9 mouse cellular contexts compared by ENCODE assay signal in the genomic region with DNA sequence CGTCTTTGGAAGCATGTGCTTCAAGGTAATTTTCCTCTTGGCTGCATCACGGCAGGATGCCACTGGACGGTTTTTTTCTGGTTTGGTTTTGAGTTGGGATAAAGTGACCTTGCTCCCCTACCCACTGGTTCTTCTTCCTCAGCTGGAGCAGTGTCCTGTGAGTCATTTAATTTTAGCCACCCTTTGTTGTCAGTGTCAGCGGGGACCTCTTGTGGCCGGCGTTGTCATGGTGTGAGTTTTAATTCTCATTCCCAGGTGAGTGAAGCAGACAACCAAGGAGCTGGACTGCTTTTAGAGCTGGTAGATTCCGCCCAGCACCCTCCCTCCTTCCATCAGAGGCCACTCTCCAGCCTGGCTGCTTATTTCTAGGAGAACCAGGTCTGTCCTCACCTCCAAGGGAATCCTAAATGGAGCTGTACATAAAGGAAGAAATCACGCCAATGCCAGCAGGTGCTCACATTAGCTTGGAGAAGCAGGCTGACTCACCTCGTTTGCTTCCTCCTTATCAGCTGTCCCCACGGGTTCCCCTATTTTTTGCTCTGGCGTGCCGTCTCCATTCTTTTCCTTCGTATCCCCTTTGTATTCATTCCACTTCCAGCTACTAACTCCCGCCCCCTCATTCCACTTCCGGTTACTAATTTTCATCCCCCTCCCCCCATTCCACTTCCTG.
A peak's percentile ranks its signal among the peaks of the same experiment; 100 is the strongest.
DNase-seq lines count a peak whose midpoint lies in the region; ATAC-seq and TF ChIP-seq lines count a peak whose summit lies in the region.
"Had no signal": no experiment of that assay in that cellular context is flagged by ENCODE, and none has a peak within 500 bp of the region (broad histone marks: within the 10 kb centered on the region; RNA-seq: fewer than 3 reads in every experiment).

No protein-coding gene starts in this region.

- no peak overlapping the region for H3K27ac ChIP-seq in intestine, postnatal 0 days (ENCODE audit: low read depth, low read length)
- H3K27ac ChIP-seq in intestine, embryonic 15.5 days = no peak overlapping the region
- H3K27ac ChIP-seq: limb, embryonic 13.5 days had no signal

- no peak for ATAC-seq in intestine, postnatal 0 days
- ATAC-seq in intestine, embryonic 15.5 days = no peak
- no peak for ATAC-seq in megakaryocyte-erythroid progenitor cell, adult 5-6 weeks (replicated peaks; ENCODE audit: low FRiP score, low TSS enrichment, poor library complexity, severe bottlenecking)

- no peaks in the 10 kb centered on the region for H3K27me3 ChIP-seq in intestine, postnatal 0 days (replicated peaks; ENCODE audit: control insufficient read depth, insufficient read depth, low read length)
- no peaks in the 10 kb centered on the region for H3K27me3 ChIP-seq in intestine, embryonic 15.5 days (replicated peaks)
- no peaks in the 10 kb centered on the region for H3K27me3 ChIP-seq in E14TG2a.4 (ENCODE audit: insufficient read depth, low read length)
- H3K27me3 ChIP-seq: limb, embryonic 13.5 days had no signal

- no peaks in the 10 kb centered on the region for H3K9me3 ChIP-seq in intestine, postnatal 0 days (ENCODE audit: control insufficient read depth)
- H3K9me3 ChIP-seq in intestine, embryonic 15.5 days = no peaks in the 10 kb centered on the region
- peaks cover 8% of the 10 kb centered on the region; the same call in 1 of the 2 replicates for H3K9me3 ChIP-seq in E14TG2a.4 (ENCODE audit: low read length)

- no peak overlapping the region for H3K4me2 ChIP-seq in intestine, postnatal 0 days (replicated peaks; ENCODE audit: low read depth)
- H3K4me2 ChIP-seq in intestine, embryonic 15.5 days (replicated peaks) = no peak overlapping the region
- H3K4me2 ChIP-seq: limb, embryonic 13.5 days had no signal

- H3K4me1 ChIP-seq in intestine, postnatal 0 days (replicated peaks; ENCODE audit: control insufficient read depth, insufficient read depth, low read length) = no peaks in the 10 kb centered on the region
- H3K4me1 ChIP-seq in intestine, embryonic 15.5 days (replicated peaks) = no peaks in the 10 kb centered on the region
- peaks cover 19% of the 10 kb centered on the region for H3K4me1 ChIP-seq in E14TG2a.4 (replicated peaks; ENCODE audit: low read depth, low read length)

- no peak overlapping the region for H3K4me3 ChIP-seq in intestine, postnatal 0 days (ENCODE audit: low read depth, low read length)
- H3K4me3 ChIP-seq in intestine, embryonic 15.5 days (replicated peaks) = no peak overlapping the region
- H3K4me3 ChIP-seq in E14TG2a.4 (replicated peaks; ENCODE audit: low read length) = peak overlapping the region; percentile 43; the same call in 1 of the 2 replicates
- H3K4me3 ChIP-seq: erythroblast, embryonic 14.5 days; limb, embryonic 13.5 days had no signal

- intact Hi-C loops in left cerebral cortex, postnatal 10 days (cut with DNase I) = no loop called here

- H3K9ac ChIP-seq in intestine, postnatal 0 days (ENCODE audit: low read depth, low read length) = no peak overlapping the region
- H3K9ac ChIP-seq in intestine, embryonic 15.5 days = no peak overlapping the region
- H3K9ac ChIP-seq: limb, embryonic 13.5 days had no signal

- H3K36me3 ChIP-seq in intestine, postnatal 0 days (ENCODE audit: control insufficient read depth, insufficient read depth) = no peaks in the 10 kb centered on the region
- H3K36me3 ChIP-seq in intestine, embryonic 15.5 days = no peaks in the 10 kb centered on the region
- H3K36me3 ChIP-seq in E14TG2a.4 (ENCODE audit: insufficient read depth, low read length) = no peaks in the 10 kb centered on the region
- H3K36me3 ChIP-seq: limb, embryonic 13.5 days had no signal

- WGBS in intestine, postnatal 0 days = 55% methylated on average over 15 of the region's 15 CpGs
- WGBS in intestine, embryonic 15.5 days = 64% methylated on average over 15 of the region's 15 CpGs

- peak; percentile 42 for TF ChIP-seq CTCF in intestine, postnatal 0 days (IDR thresholded peaks at IDR 0.05; ENCODE audit: low read depth)
- no peak for TF ChIP-seq CTCF in E14TG2a.4 (conservative IDR thresholded peaks at IDR 0.05; ENCODE audit: low read length)

- peak; percentile 55 for DNase-seq in Muller cell, postnatal 12 days (ENCODE audit: inconsistent ontology term)
- peak; percentile 34 to 52 for DNase-seq in cerebellum, postnatal 14 days
- DNase-seq in left cerebral cortex, postnatal 10 days (ENCODE audit: extremely low spot score in 1 of 2, low spot score in 2 of 2) = no peak

Comparison
In these comparisons a context has a peak if more than half of its experiments do, and no peak if none do; other contexts are left out.
1. DNase-seq: peak in Muller cell, postnatal 12 days (single experiment) and cerebellum, postnatal 14 days (2 of 2); none in left cerebral cortex, postnatal 10 days (0 of 2).